Mouse (Mus musculus) brown adipose tissue, adult 24 weeks (tissue): ENCODE measurements around the gene Ndrg2. TPM values are rescaled to one million over a fixed set of nuclear protein-coding genes. Genes with fewer than 3 reads are reported as not detected.
"Not testable (repeated sequence)": the region's sequence is repeated elsewhere in the genome, so short reads cannot be mapped to it uniquely, and the experiment has no call there.

Source experiments
- H3K27ac ChIP-seq: fragments of 200-500 bp; replicated peaks from 2 replicates; pipeline ENCODE4 v1.5.1; 2012; ENCODE audit warnings: low read depth, mild to moderate bottlenecking, low read length
- H3K4me1 ChIP-seq: fragments of 200-500 bp; 2 replicates; pipeline ENCODE4 v1.6.1; 2012; ENCODE audit warnings: low read length, mixed read lengths; ENCODE audit not compliant: control insufficient read depth, insufficient read depth, insufficient read length
- H3K4me3 ChIP-seq: fragments of 200-500 bp; 2 replicates; pipeline ENCODE4 v1.5.1; 2012; ENCODE audit warnings: low read depth, mild to moderate bottlenecking, low read length, moderate library complexity; ENCODE audit not compliant: insufficient read depth
- polyA plus RNA-seq: library from polyadenylated mRNA; stranded (reverse); fragments of >200 nt; gene quantifications from 2 replicates; pipeline ENCODE4 v1.2.4, GENCODE M21; 2012; ENCODE audit not compliant: missing spikeins, insufficient read depth, insufficient read length

Ndrg2 gene
- polyA plus RNA-seq, 1 experiment: 259 TPM

GRCm38 (mm10) chr14:51863603-51864002 is 50.4 kb downstream of the Ndrg2 start:
- H3K4me1 ChIP-seq, H3K4me3 ChIP-seq, H3K27ac ChIP-seq: not testable (repeated sequence)

GRCm38 (mm10) chr14:51855280-51855679 is 58.7 kb downstream of the Ndrg2 start:
- not testable (repeated sequence) for H3K4me1 ChIP-seq

More at GRCm38 (mm10) chr14:51855280-51855679, 58.7 kb downstream of the Ndrg2 start:
- not testable (repeated sequence) for H3K4me3 ChIP-seq, H3K27ac ChIP-seq

Other genes with a start within 250 kb of the Ndrg2 start
- gene Gm17079, start 218.7 kb downstream of the Ndrg2 start, polyA plus RNA-seq: not detected in 2 replicates
- gene Gm5800, start 197.0 kb downstream of the Ndrg2 start, polyA plus RNA-seq: not detected in 2 replicates
- not detected in 2 replicates for gene Ang4, start 140.6 kb downstream of the Ndrg2 start, polyA plus RNA-seq
- gene AY358078, start 114.1 kb downstream of the Ndrg2 start, polyA plus RNA-seq: not detected in 2 replicates
- gene Ear6, start 60.5 kb downstream of the Ndrg2 start, polyA plus RNA-seq: not detected in 2 replicates
- 8.3 and 21.2 TPM in 2 replicates for gene Mettl17, start 29.3 kb downstream of the Ndrg2 start, polyA plus RNA-seq
- not detected in 2 replicates for gene Slc39a2, start 21.3 kb downstream of the Ndrg2 start, polyA plus RNA-seq
- gene Tppp2, start 4.3 kb upstream of the Ndrg2 start, polyA plus RNA-seq: not detected in 2 replicates
- gene Rnase13, start 8.6 kb upstream of the Ndrg2 start, polyA plus RNA-seq: not detected in 2 replicates
- 29.4 and 30.1 TPM in 2 replicates for gene Arhgef40, start 70.6 kb upstream of the Ndrg2 start, polyA plus RNA-seq
- gene Tmem253, start 101.5 kb upstream of the Ndrg2 start, polyA plus RNA-seq: 3.0 and 7.6 TPM in 2 replicates
- gene Zfp219, start 106.6 kb upstream of the Ndrg2 start, polyA plus RNA-seq: 21.9 and 27.3 TPM in 2 replicates
- gene Olfr221, start 128.3 kb upstream of the Ndrg2 start, polyA plus RNA-seq: not detected in 2 replicates
- 127 and 150 TPM in 2 replicates for gene Hnrnpc, start 189.9 kb upstream of the Ndrg2 start, polyA plus RNA-seq
- gene Rpgrip1, start 196.5 kb upstream of the Ndrg2 start, polyA plus RNA-seq: 0.95 and 1.1 TPM in 2 replicates